ENCODE assay signal across 9 mouse cellular contexts in genomic region chr6:83068706-83069487, GRCm38 (mm10). TPM values are rescaled to one million over a fixed set of nuclear protein-coding genes. Genes with fewer than 3 reads are reported as not detected.
DNase-seq lines count a peak whose midpoint lies in the region; ATAC-seq and TF ChIP-seq lines count a peak whose summit lies in the region.
"Had no signal": no experiment of that assay in that cellular context is flagged by ENCODE, and none has a peak within 500 bp of the region (broad histone marks: within the 10 kb centered on the region; RNA-seq: fewer than 3 reads in every experiment).

No protein-coding gene starts in this region.

- no peak for TF ChIP-seq CTCF in lung, embryonic 14.5 days (IDR thresholded peaks at IDR 0.05; ENCODE audit: low read depth)

- no peaks in the 10 kb centered on the region for H3K9me3 ChIP-seq in lung, embryonic 14.5 days (ENCODE audit: low read depth, low read length)
- no peaks in the 10 kb centered on the region for H3K9me3 ChIP-seq in forebrain, embryonic 13.5 days (replicated peaks)
- H3K9me3 ChIP-seq in limb, embryonic 14.5 days (ENCODE audit: control insufficient read depth, low read length), result no peaks in the 10 kb centered on the region
- H3K9me3 ChIP-seq in stomach, embryonic 14.5 days (ENCODE audit: control insufficient read depth, low read depth, low read length), result no peaks in the 10 kb centered on the region

- DNase-seq in lung, embryonic 14.5 days, result no peak
- no peak for DNase-seq in lung, postnatal 14 days
- DNase-seq in limb, embryonic 14.5 days (ENCODE audit: low spot score), result no peak
- DNase-seq in urinary bladder, postnatal 14 days (ENCODE audit: low spot score), result no peak
- DNase-seq in cerebellum, postnatal 4 days (ENCODE audit: low spot score in 2 of 2), result no peak
- DNase-seq in cerebellum, adult 8-10 months, result no peak

- H3K27ac ChIP-seq in lung, embryonic 14.5 days (ENCODE audit: low read depth), result no peak overlapping the region
- H3K27ac ChIP-seq in forebrain, embryonic 13.5 days, result no peak overlapping the region
- H3K27ac ChIP-seq in limb, embryonic 14.5 days (replicated peaks; ENCODE audit: low read depth, low read length), result no peak overlapping the region
- H3K27ac ChIP-seq in stomach, embryonic 14.5 days (ENCODE audit: low read length), result no peak overlapping the region

- H3K36me3 ChIP-seq in lung, embryonic 14.5 days (ENCODE audit: insufficient read depth), result no peaks in the 10 kb centered on the region
- no peaks in the 10 kb centered on the region for H3K36me3 ChIP-seq in forebrain, embryonic 13.5 days (ENCODE audit: poor library complexity, severe bottlenecking)
- no peaks in the 10 kb centered on the region for H3K36me3 ChIP-seq in limb, embryonic 14.5 days (ENCODE audit: control insufficient read depth, insufficient read depth, low read length)
- no peaks in the 10 kb centered on the region for H3K36me3 ChIP-seq in stomach, embryonic 14.5 days (ENCODE audit: control insufficient read depth, insufficient read depth, low read length)

- H3K4me1 ChIP-seq in lung, embryonic 14.5 days (ENCODE audit: insufficient read depth), result no peaks in the 10 kb centered on the region
- peaks cover 28% of the 10 kb centered on the region for H3K4me1 ChIP-seq in forebrain, embryonic 13.5 days
- no peaks in the 10 kb centered on the region for H3K4me1 ChIP-seq in limb, embryonic 14.5 days (ENCODE audit: control insufficient read depth, insufficient read depth, low read length)
- peaks cover 5% of the 10 kb centered on the region; the same call in 1 of the 2 replicates for H3K4me1 ChIP-seq in stomach, embryonic 14.5 days (ENCODE audit: control insufficient read depth, insufficient read depth, low read length)

- H3K27me3 ChIP-seq in lung, embryonic 14.5 days (ENCODE audit: insufficient read depth, low read length), result peaks cover 95% of the 10 kb centered on the region
- peaks cover 100% of the 10 kb centered on the region for H3K27me3 ChIP-seq in forebrain, embryonic 13.5 days
- peaks cover 95% of the 10 kb centered on the region for H3K27me3 ChIP-seq in limb, embryonic 14.5 days (ENCODE audit: control insufficient read depth, insufficient read depth, low read length)
- peaks cover 83% of the 10 kb centered on the region for H3K27me3 ChIP-seq in stomach, embryonic 14.5 days (ENCODE audit: control insufficient read depth, insufficient read depth, low read length)

- under 1% methylated on average over 81 of the region's 81 CpGs for WGBS in lung, embryonic 14.5 days
- WGBS in forebrain, embryonic 13.5 days, result under 1% methylated on average over 74 of the region's 81 CpGs
- 2% methylated on average over 56 of the region's 81 CpGs for WGBS in limb, embryonic 14.5 days
- WGBS in stomach, embryonic 14.5 days, result 1% methylated on average over 81 of the region's 81 CpGs

- no peak for ATAC-seq in lung, embryonic 14.5 days (ENCODE audit: insufficient read depth)
- no peak for ATAC-seq in forebrain, embryonic 13.5 days
- ATAC-seq in limb, embryonic 14.5 days (ENCODE audit: low FRiP score, low read depth), result no peak
- no peak for ATAC-seq in stomach, embryonic 14.5 days (ENCODE audit: insufficient number of reproducible peaks, insufficient read depth, low FRiP score, low read depth)

- H3K9ac ChIP-seq in lung, embryonic 14.5 days, result no peak overlapping the region
- no peak overlapping the region for H3K9ac ChIP-seq in forebrain, embryonic 13.5 days
- H3K9ac ChIP-seq in limb, embryonic 14.5 days (ENCODE audit: low read depth, low read length, severe bottlenecking), result no peak overlapping the region
- no peak overlapping the region for H3K9ac ChIP-seq in stomach, embryonic 14.5 days (replicated peaks; ENCODE audit: low read depth, low read length)

- no peak for TF ChIP-seq POLR2A in limb, embryonic 14.5 days (IDR thresholded peaks at IDR 0.05; ENCODE audit: borderline replicate concordance, extremely low read depth, insufficient read depth, insufficient read length)

- H3K4me2 ChIP-seq in lung, embryonic 14.5 days, result peak overlapping the region; percentile 50
- H3K4me2 ChIP-seq in forebrain, embryonic 13.5 days, result peak overlapping the region; percentile 18
- H3K4me2 ChIP-seq in limb, embryonic 14.5 days (replicated peaks; ENCODE audit: low read depth, low read length, severe bottlenecking), result no peak overlapping the region; the same call in 1 of the 2 replicates
- H3K4me2 ChIP-seq in stomach, embryonic 14.5 days (replicated peaks; ENCODE audit: low read depth, low read length), result peak overlapping the region; percentile 28

- H3K4me3 ChIP-seq in lung, embryonic 14.5 days (ENCODE audit: low read depth, low read length), result peak overlapping the region; percentile 27
- H3K4me3 ChIP-seq in forebrain, embryonic 13.5 days, result peak overlapping the region; percentile 23
- H3K4me3 ChIP-seq in limb, embryonic 14.5 days (replicated peaks; ENCODE audit: low read length), result peak overlapping the region; percentile 16
- peak overlapping the region; percentile 26 for H3K4me3 ChIP-seq in stomach, embryonic 14.5 days (ENCODE audit: low read depth, low read length)
- H3K4me3 ChIP-seq: erythroblast, embryonic 14.5 days had no signal

RNA-seq across cellular contexts. Expression of gene Tlx2, which starts 1.2 kb away (rescaled TPM):
- polyA plus RNA-seq in lung, embryonic 14.5 days (2014; fragmentation: Nextera tagmentation; extraction: Ambion mirVana), result 0.25 and 0.95 TPM in 2 replicates
- polyA plus RNA-seq in forebrain, embryonic 13.5 days (2015; fragmentation: Nextera tagmentation; extraction: Ambion mirVana), result not detected in 2 replicates
- polyA plus RNA-seq in limb, embryonic 14.5 days (2012; rRNA removed), result 0.08 TPM in 1 of 2 replicates, not detected in the other
- polyA plus RNA-seq in limb, embryonic 14.5 days (2014; fragmentation: Nextera tagmentation; extraction: Ambion mirVana), result not detected in 2 replicates
- 8.4 and 9.2 TPM in 2 replicates for polyA plus RNA-seq in stomach, embryonic 14.5 days (2014; fragmentation: Nextera tagmentation; extraction: Ambion mirVana)
- polyA plus RNA-seq: erythroblast, embryonic 14.5 days had no signal

RNA-seq across cellular contexts. Expression of gene Pcgf1, which starts 8.8 kb away (rescaled TPM):
- 28.5 and 29.9 TPM in 2 replicates for polyA plus RNA-seq in lung, embryonic 14.5 days (2014; fragmentation: Nextera tagmentation; extraction: Ambion mirVana)
- polyA plus RNA-seq in forebrain, embryonic 13.5 days (2015; fragmentation: Nextera tagmentation; extraction: Ambion mirVana), result 46.5 and 47.3 TPM in 2 replicates
- polyA plus RNA-seq in limb, embryonic 14.5 days (2012; rRNA removed), result 41.8 and 49.8 TPM in 2 replicates
- 28.2 and 35.5 TPM in 2 replicates for polyA plus RNA-seq in limb, embryonic 14.5 days (2014; fragmentation: Nextera tagmentation; extraction: Ambion mirVana)
- 33.0 and 38.8 TPM in 2 replicates for polyA plus RNA-seq in stomach, embryonic 14.5 days (2014; fragmentation: Nextera tagmentation; extraction: Ambion mirVana)

RNA-seq across cellular contexts. Expression of gene Dqx1, which starts 11.3 kb away (rescaled TPM):
- 0.62 and 1.3 TPM in 2 replicates for polyA plus RNA-seq in lung, embryonic 14.5 days (2014; fragmentation: Nextera tagmentation; extraction: Ambion mirVana)
- polyA plus RNA-seq in forebrain, embryonic 13.5 days (2015; fragmentation: Nextera tagmentation; extraction: Ambion mirVana), result 0.53 and 0.59 TPM in 2 replicates
- polyA plus RNA-seq in limb, embryonic 14.5 days (2012; rRNA removed), result 1.9 and 2.5 TPM in 2 replicates
- 0.35 and 0.37 TPM in 2 replicates for polyA plus RNA-seq in limb, embryonic 14.5 days (2014; fragmentation: Nextera tagmentation; extraction: Ambion mirVana)
- polyA plus RNA-seq in stomach, embryonic 14.5 days (2014; fragmentation: Nextera tagmentation; extraction: Ambion mirVana), result 4.2 and 4.5 TPM in 2 replicates

RNA-seq across cellular contexts. Expression of gene Htra2, which starts 13.8 kb away (rescaled TPM):
- 44.0 and 45.0 TPM in 2 replicates for polyA plus RNA-seq in lung, embryonic 14.5 days (2014; fragmentation: Nextera tagmentation; extraction: Ambion mirVana)
- polyA plus RNA-seq in forebrain, embryonic 13.5 days (2015; fragmentation: Nextera tagmentation; extraction: Ambion mirVana), result 60.6 and 65.8 TPM in 2 replicates
- polyA plus RNA-seq in limb, embryonic 14.5 days (2012; rRNA removed), result 99.8 and 116 TPM in 2 replicates
- 47.0 and 48.4 TPM in 2 replicates for polyA plus RNA-seq in limb, embryonic 14.5 days (2014; fragmentation: Nextera tagmentation; extraction: Ambion mirVana)
- 40.3 and 41.0 TPM in 2 replicates for polyA plus RNA-seq in stomach, embryonic 14.5 days (2014; fragmentation: Nextera tagmentation; extraction: Ambion mirVana)

RNA-seq across cellular contexts. Expression of gene Aup1, which starts 14.6 kb away (rescaled TPM):
- 134 and 144 TPM in 2 replicates for polyA plus RNA-seq in lung, embryonic 14.5 days (2014; fragmentation: Nextera tagmentation; extraction: Ambion mirVana)
- polyA plus RNA-seq in forebrain, embryonic 13.5 days (2015; fragmentation: Nextera tagmentation; extraction: Ambion mirVana), result 144 and 154 TPM in 2 replicates
- 331 and 427 TPM in 2 replicates for polyA plus RNA-seq in limb, embryonic 14.5 days (2012; rRNA removed)
- polyA plus RNA-seq in limb, embryonic 14.5 days (2014; fragmentation: Nextera tagmentation; extraction: Ambion mirVana), result 131 and 136 TPM in 2 replicates
- 135 and 154 TPM in 2 replicates for polyA plus RNA-seq in stomach, embryonic 14.5 days (2014; fragmentation: Nextera tagmentation; extraction: Ambion mirVana)
